Mouse (Mus musculus) spleen, adult 10 weeks (tissue): ENCODE measurements around the gene Gm8871. TPM values are rescaled to one million over a fixed set of nuclear protein-coding genes. Genes with fewer than 3 reads are reported as not detected.

Experiments
- polyA plus RNA-seq: library from polyadenylated mRNA; stranded (reverse); fragments of 350-450 nt; fragmentation: Illumina TruSeq; extraction: RNeasy Lipid Tissue Mini Kit (QIAGEN cat#74804); gene quantifications from one replicate; pipeline ENCODE4 v1.2.3, GENCODE M21; 2015; ENCODE audit warnings: low replicate concordance; ENCODE audit not compliant: insufficient read depth

The Gm8871 gene
- not detected for polyA plus RNA-seq

GRCm38 (mm10) chr5:10947505-10947904 lies at the start of gene Gm8871, which contains the start of gene Gm8857:
Gm8871 (plus strand) TSS chr5:10947805.
Gm8857 (plus strand) TSS chr5:10947807.

Other genes with a start within 250 kb of the Gm8871 start
- gene Gm8857, start within 50 bp of the Gm8871 start, polyA plus RNA-seq, result not detected
- gene Gm8879, start 179.8 kb downstream of the Gm8871 start, polyA plus RNA-seq, result not detected
- not detected for gene Gm5861, start 235.3 kb downstream of the Gm8871 start, polyA plus RNA-seq